Mouse (Mus musculus) stomach, embryonic 16.5 days (tissue): ENCODE data around the gene Abhd13. TPM values are rescaled to one million over a fixed set of nuclear protein-coding genes. Genes with fewer than 3 reads are reported as not detected.

Experiments
- polyA plus RNA-seq: library from polyadenylated mRNA; unstranded; fragments of >200 nt; fragmentation: Nextera tagmentation; extraction: Ambion mirVana; gene quantifications from 2 replicates; pipeline ENCODE4 v1.2.1, GENCODE M21; 2015

Gene Abhd13
- polyA plus RNA-seq, 1 experiment from 2014 or later = 16.1 TPM

Other genes with a start within 250 kb of the Abhd13 start
- 0.75 and 1.0 TPM in 2 replicates for gene Fam155a, start 206.5 kb upstream of the Abhd13 start, polyA plus RNA-seq
- gene Gm10217, start 113.5 kb upstream of the Abhd13 start, polyA plus RNA-seq = not detected in 2 replicates
- 4.3 and 4.9 TPM in 2 replicates for gene Lig4, start within 50 bp of the Abhd13 start, polyA plus RNA-seq
- gene Tnfsf13b, start 28.8 kb downstream of the Abhd13 start, polyA plus RNA-seq = 0.26 and 0.28 TPM in 2 replicates
- gene Myo16, start 176.2 kb downstream of the Abhd13 start, polyA plus RNA-seq = 3.1 and 3.2 TPM in 2 replicates